Mouse (Mus musculus) naive thymus-derived CD4-positive, alpha-beta T cell, adult 2 months (primary cell): ENCODE data around the gene Mns1.

Source experiments
- DNase-seq: peaks from one replicate; pipeline ENCODE4 v3.0.0-alpha.2; 2011; ENCODE audit warnings: low read depth

Mns1 gene

DNA sequence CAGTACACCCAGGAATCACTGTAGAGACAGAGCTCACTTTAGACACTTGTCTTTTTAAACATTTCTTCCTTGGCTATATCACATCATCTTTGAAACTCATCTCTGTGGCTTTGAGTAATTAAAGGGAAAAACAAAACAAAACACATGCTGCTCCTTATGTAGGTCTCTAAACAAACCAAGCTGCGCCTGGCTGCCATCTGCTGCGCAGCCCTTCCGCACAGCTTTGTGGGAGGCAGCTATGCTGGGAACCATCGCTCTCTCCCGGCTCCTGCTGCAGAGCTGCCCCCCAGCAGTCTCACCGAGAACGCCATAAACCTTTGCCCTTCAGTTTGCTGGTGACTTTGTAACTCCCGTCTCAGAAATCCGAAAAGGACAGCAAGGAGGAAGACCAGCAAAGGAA is 37.7 kb downstream of the Mns1 start:
- DNase-seq, result no peak

GRCm38 (mm10) chr9:72477306-72477705 is 39.5 kb downstream of the Mns1 start:
- DNase-seq, result no peak

DNA sequence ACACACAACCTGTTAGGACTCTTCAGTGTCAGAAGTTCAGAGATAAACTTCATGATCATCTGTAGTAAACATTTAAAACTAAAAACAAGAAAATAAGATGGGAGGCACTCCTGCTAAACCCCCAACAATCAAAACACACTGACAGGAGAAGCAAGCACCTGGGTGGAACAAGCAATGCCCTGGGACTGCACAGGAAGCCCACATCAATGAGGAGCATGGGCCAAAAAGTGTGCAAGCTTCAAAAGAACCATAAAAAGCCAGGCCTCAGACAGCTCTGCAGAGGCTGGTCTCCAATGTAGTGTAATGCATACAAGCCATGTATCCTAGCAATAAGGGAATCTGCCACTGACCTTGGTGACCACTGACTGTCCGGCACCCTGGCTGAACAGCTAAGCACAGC is 41.5 kb downstream of the Mns1 start:
- DNase-seq, result peak; percentile 35

GRCm38 (mm10) chr9:72488523-72488922 is 50.7 kb downstream of the Mns1 start:
- DNase-seq, result no peak

GRCm38 (mm10) chr9:72489131-72489530 is 51.3 kb downstream of the Mns1 start:
- peak; percentile 46 for DNase-seq

- DNase-seq, result peak; percentile 89
Measured at GRCm38 (mm10) chr9:72491559-72492193, 53.9 kb downstream of the Mns1 start.

GRCm38 (mm10) chr9:72492194-72492565 is 54.4 kb downstream of the Mns1 start, which contains the start of gene Tex9:
TSS of gene Tex9 (minus strand) at chr9:72492212.
- DNase-seq, result no peak

GRCm38 (mm10) chr9:72493465-72493864 is 55.7 kb downstream of the Mns1 start:
- DNase-seq, result peak; percentile 76

DNA sequence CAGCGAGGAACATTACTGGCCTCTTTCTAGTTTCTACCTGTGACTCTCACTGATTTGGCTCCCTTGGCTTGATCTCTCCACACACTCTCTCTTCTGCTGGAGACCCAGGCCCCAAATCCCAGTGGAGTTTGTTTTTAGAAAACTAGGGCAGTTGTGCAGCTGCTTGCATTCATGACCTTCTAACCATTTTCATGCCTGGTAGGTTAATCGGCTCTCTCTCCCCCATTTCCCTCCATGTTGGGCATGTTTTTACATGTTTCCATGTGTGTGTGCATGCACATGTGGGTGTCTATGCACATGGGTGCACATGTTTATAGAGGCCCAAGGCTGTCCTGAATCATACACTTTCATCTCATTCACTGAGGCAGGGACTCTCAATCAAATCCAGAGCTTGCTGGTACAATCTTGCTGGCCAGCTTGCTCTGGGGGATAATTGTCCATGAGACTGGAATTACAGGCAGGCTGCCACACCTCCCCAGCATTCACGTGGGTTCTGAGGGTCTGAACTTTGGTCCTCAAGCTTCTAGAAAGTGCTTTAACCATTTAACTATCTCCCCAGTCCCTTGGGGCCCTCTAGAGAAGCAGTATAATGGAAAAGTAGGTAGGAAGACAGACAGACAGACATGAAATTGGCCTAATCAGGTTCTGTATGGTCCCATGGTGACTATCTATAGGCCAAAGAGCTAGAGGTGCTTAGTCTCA is 56.3 kb downstream of the Mns1 start:
- DNase-seq, result no peak

GRCm38 (mm10) chr9:72496691-72497090 is 58.9 kb downstream of the Mns1 start:
- DNase-seq, result no peak

GRCm38 (mm10) chr9:72497171-72497570 is 59.4 kb downstream of the Mns1 start:
- DNase-seq, result no peak
